In the genomic region with DNA sequence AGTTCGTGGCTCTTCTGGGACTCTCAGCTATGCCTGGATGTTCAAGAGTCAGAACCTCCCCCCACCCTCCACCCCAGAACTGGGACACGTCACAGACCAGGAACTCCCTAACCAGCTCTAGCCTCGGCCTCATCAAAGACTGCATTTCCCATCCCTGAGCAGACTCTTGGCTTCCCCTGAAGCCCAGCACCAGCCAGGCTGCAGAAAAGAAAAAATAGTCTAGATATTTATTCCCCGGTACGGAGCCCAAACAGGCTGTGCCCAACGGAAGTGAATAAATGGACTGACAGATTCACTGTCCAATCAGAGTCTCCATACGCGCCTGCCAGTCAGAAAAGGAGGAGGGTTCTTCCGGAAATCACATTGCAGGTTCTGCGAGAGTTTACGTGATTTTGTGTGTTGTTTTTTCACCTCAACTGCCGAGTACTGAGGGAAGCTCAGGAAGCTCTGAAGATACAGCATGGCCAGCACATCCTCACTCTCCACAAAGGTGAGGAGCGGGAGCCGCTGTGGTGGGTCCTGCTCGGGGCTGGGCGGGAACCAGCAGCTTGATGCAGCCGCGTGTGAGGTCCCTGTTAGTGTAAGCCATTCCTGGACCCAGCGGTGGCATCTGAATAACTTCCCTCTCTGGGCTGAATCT, we compare ENCODE assay signal across 8 mouse cellular contexts.
DNase-seq lines count a peak whose midpoint lies in the region; ATAC-seq lines count a peak whose summit lies in the region.
"Not testable (repeated sequence)": the region's sequence is repeated elsewhere in the genome, so short reads cannot be mapped to it uniquely, and the experiment has no call there.

No protein-coding gene starts in this region.

- H3K36me3 ChIP-seq in hindbrain, embryonic 12.5 days: peaks cover 10% of the 10 kb centered on the region

- peak overlapping the region; percentile 86 for H3K27ac ChIP-seq in hindbrain, embryonic 12.5 days

- not testable (repeated sequence) for H3K27me3 ChIP-seq in hindbrain, embryonic 12.5 days

- peak overlapping the region; percentile 73 for H3K9ac ChIP-seq in hindbrain, embryonic 12.5 days

- H3K4me2 ChIP-seq in hindbrain, embryonic 12.5 days (replicated peaks): peak overlapping the region; percentile 48

- not testable (repeated sequence) for H3K4me1 ChIP-seq in hindbrain, embryonic 12.5 days

- peak; percentile 94 for DNase-seq in NIH3T3 (ENCODE audit: low read depth)
- DNase-seq in cerebellum, postnatal 10 days: peak; percentile 90 to 93
- peak; percentile 88 to 89 for DNase-seq in frontal cortex, postnatal 10 days (ENCODE audit: low spot score in 2 of 2)
- DNase-seq in layer of hippocampus, postnatal 14 days (ENCODE audit: low spot score in 2 of 2): peak; percentile 90 to 97
- peak; percentile 89 for DNase-seq in lung, postnatal 14 days
- peak; percentile 81 for DNase-seq in retina, adult 2 months (ENCODE audit: low read depth, low spot score)
- peak; percentile 79 to 81 for DNase-seq in thymus, postnatal 36 days

- ATAC-seq in hindbrain, embryonic 12.5 days (ENCODE audit: low FRiP score): peak; percentile 98

- H3K4me3 ChIP-seq in hindbrain, embryonic 12.5 days: peak overlapping the region; percentile 62

- 5% methylated on average over 18 of the region's 19 CpGs for WGBS in hindbrain, embryonic 12.5 days

- H3K9me3 ChIP-seq in hindbrain, embryonic 12.5 days (replicated peaks): peaks cover 14% of the 10 kb centered on the region

Comparison
In these comparisons a context has a peak if more than half of its experiments do, and no peak if none do; other contexts are left out.
1. Peak in every context shown above with its lines: DNase-seq, ATAC-seq, H3K4me3 ChIP-seq and H3K27ac ChIP-seq.